Mouse (Mus musculus): Measurements from ENCODE around the gene Cep78. TPM values are rescaled to one million over a fixed set of nuclear protein-coding genes. Genes with fewer than 3 reads are reported as not detected.

Gene Cep78
- polyA plus RNA-seq, 1 experiment from 2014 or later, result 7.8 TPM

GRCm38 (mm10) chr19:15925719-15926045 lies 59.1 kb downstream of the Cep78 start:
- Histone ChIP-seq H3K27ac (replicated peaks) (peak overlapping the region; percentile 85), H3K9me3 (replicated peaks) (no peaks in the 10 kb centered on the region), H3K4me2 (peak overlapping the region; percentile 95), H3K27me3 (no peaks in the 10 kb centered on the region), H3K36me3 (replicated peaks) (peaks cover 3% of the 10 kb centered on the region), H3K9ac (no peak overlapping the region; the same call in 1 of the 2 replicates), H3K4me3 (replicated peaks) (peak overlapping the region; percentile 77; the same call in 1 of the 2 replicates), H3K4me1 (replicated peaks) (peaks cover 29% of the 10 kb centered on the region)
- 39% methylated on average over 4 of the region's 4 CpGs for WGBS (ENCODE audit: insufficient replicate concordance)
- ATAC-seq (ENCODE audit: insufficient read depth), result no peak; the same call in 1 of the 2 replicates

GRCm38 (mm10) chr19:15924866-15925718 lies 59.7 kb downstream of the Cep78 start:
- WGBS (ENCODE audit: insufficient replicate concordance), result 4% methylated on average over 43 of the region's 43 CpGs
- Histone ChIP-seq H3K4me2 (peak overlapping the region; percentile 95), H3K27me3 (no peaks in the 10 kb centered on the region), H3K4me1 (replicated peaks) (peaks cover 29% of the 10 kb centered on the region), H3K9ac (peak overlapping the region; percentile 75), H3K9me3 (replicated peaks) (no peaks in the 10 kb centered on the region), H3K4me3 (replicated peaks) (peak overlapping the region; percentile 77), H3K27ac (replicated peaks) (peak overlapping the region; percentile 89), H3K36me3 (replicated peaks) (peaks cover 7% of the 10 kb centered on the region)
- peak; percentile 95 for ATAC-seq (ENCODE audit: insufficient read depth)

- WGBS (ENCODE audit: insufficient replicate concordance), result under 1% methylated on average over 46 of the region's 46 CpGs
- Histone ChIP-seq H3K27ac (replicated peaks) (peak overlapping the region; percentile 89), H3K4me3 (replicated peaks) (peak overlapping the region; percentile 77), H3K27me3 (no peaks in the 10 kb centered on the region), H3K9me3 (replicated peaks) (no peaks in the 10 kb centered on the region), H3K4me1 (replicated peaks) (peaks cover 29% of the 10 kb centered on the region), H3K36me3 (replicated peaks) (peaks cover 15% of the 10 kb centered on the region), H3K4me2 (peak overlapping the region; percentile 95), H3K9ac (peak overlapping the region; percentile 75)
- peak; percentile 73 for ATAC-seq (ENCODE audit: insufficient read depth)
Measured at GRCm38 (mm10) chr19:15924181-15924865, 60.5 kb downstream of the Cep78 start.

- peak overlapping the region; percentile 77 for H3K4me3 ChIP-seq (replicated peaks)
Measured at GRCm38 (mm10) chr19:15923426-15923825, 61.4 kb downstream of the Cep78 start.

GRCm38 (mm10) chr19:15919336-15919735 lies 65.5 kb downstream of the Cep78 start:
- H3K4me3 ChIP-seq (replicated peaks), result no peak overlapping the region
- peaks cover 60% of the 10 kb centered on the region for H3K36me3 ChIP-seq (replicated peaks)
- 78% methylated on average over 7 of the region's 7 CpGs for WGBS (ENCODE audit: insufficient replicate concordance)
- no peaks in the 10 kb centered on the region for H3K27me3 ChIP-seq
- H3K4me2 ChIP-seq, result no peak overlapping the region
- no peak overlapping the region for H3K27ac ChIP-seq (replicated peaks)
- no peak overlapping the region for H3K9ac ChIP-seq
- ATAC-seq (ENCODE audit: insufficient read depth), result no peak
- no peaks in the 10 kb centered on the region for H3K9me3 ChIP-seq (replicated peaks)
- peaks cover 16% of the 10 kb centered on the region for H3K4me1 ChIP-seq (replicated peaks)

More at GRCm38 (mm10) chr19:15923426-15923825, 61.4 kb downstream of the Cep78 start:
- Histone ChIP-seq H3K27ac (replicated peaks) (peak overlapping the region; percentile 89), H3K36me3 (replicated peaks) (peaks cover 24% of the 10 kb centered on the region), H3K9me3 (replicated peaks) (no peaks in the 10 kb centered on the region), H3K4me1 (replicated peaks) (peaks cover 29% of the 10 kb centered on the region), H3K9ac (peak overlapping the region; percentile 75), H3K4me2 (peak overlapping the region; percentile 95), H3K27me3 (no peaks in the 10 kb centered on the region)
- no peak for ATAC-seq (ENCODE audit: insufficient read depth)
- WGBS (ENCODE audit: insufficient replicate concordance), result 3% methylated on average over 9 of the region's 9 CpGs

- Histone ChIP-seq H3K9ac (no peak overlapping the region), H3K36me3 (replicated peaks) (peaks cover 72% of the 10 kb centered on the region), H3K27ac (replicated peaks) (no peak overlapping the region), H3K4me1 (replicated peaks) (peaks cover 15% of the 10 kb centered on the region), H3K4me3 (replicated peaks) (no peak overlapping the region), H3K9me3 (replicated peaks) (no peaks in the 10 kb centered on the region), H3K27me3 (no peaks in the 10 kb centered on the region), H3K4me2 (no peak overlapping the region)
- WGBS (ENCODE audit: insufficient replicate concordance), result 81% methylated on average over 7 of the region's 7 CpGs
- no peak for ATAC-seq (ENCODE audit: insufficient read depth)
Measured at GRCm38 (mm10) chr19:15918111-15918510, 66.7 kb downstream of the Cep78 start.

DNA sequence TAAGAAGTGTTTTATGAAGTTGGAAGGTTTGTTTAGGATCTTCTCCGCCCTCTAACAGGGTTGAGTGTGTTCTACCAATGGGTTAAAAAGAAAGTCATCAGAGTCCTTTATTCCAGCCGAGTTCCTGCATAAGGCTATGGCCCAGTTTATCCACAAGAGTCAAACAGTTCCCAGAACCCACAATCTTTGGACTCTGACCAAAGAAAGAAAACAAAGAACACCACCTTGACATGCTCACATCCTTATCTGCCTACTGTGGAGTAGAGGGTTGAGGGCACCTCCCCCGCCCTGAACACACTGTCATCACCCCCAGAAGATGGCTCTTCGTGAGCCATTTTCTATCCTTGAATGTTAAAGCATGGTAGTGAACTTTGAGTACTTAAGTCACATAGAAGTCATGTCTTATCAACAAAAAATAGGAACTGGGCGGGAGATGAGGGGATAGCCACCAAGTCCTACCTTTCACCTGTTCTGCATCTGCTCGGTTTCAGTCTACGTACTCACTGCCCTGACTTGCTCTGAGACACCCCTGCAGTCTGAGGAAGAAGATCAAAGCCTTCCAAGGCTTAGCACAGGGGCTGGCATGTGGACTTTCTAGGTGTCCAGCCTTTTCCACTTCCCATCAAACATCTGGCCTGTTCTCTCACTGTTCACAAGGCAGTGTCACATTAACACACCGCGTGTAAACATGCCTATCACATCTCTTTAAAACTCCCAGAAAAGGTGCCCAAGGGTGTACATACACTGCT lies 71.4 kb downstream of the Cep78 start:
- Histone ChIP-seq H3K9me3 (replicated peaks) (no peaks in the 10 kb centered on the region), H3K4me3 (replicated peaks) (no peak overlapping the region), H3K27ac (replicated peaks) (no peak overlapping the region), H3K9ac (no peak overlapping the region), H3K4me2 (no peak overlapping the region), H3K4me1 (replicated peaks) (peaks cover 7% of the 10 kb centered on the region), H3K27me3 (no peaks in the 10 kb centered on the region), H3K36me3 (replicated peaks) (peaks cover 93% of the 10 kb centered on the region)
- no peak for ATAC-seq (ENCODE audit: insufficient read depth)
- WGBS (ENCODE audit: insufficient replicate concordance), result 77% methylated on average over 9 of the region's 9 CpGs

- no peaks in the 10 kb centered on the region for H3K9me3 ChIP-seq (replicated peaks)
- H3K4me3 ChIP-seq (replicated peaks), result no peak overlapping the region
- no peak overlapping the region for H3K27ac ChIP-seq (replicated peaks)
- ATAC-seq (ENCODE audit: insufficient read depth), result no peak
- WGBS (ENCODE audit: insufficient replicate concordance), result 81% methylated on average over 5 of the region's 5 CpGs
- H3K4me1 ChIP-seq (replicated peaks), result peaks cover 7% of the 10 kb centered on the region
- no peak overlapping the region for H3K4me2 ChIP-seq
- H3K27me3 ChIP-seq, result no peaks in the 10 kb centered on the region
- H3K36me3 ChIP-seq (replicated peaks), result peaks cover 93% of the 10 kb centered on the region
- H3K9ac ChIP-seq, result no peak overlapping the region
Measured at GRCm38 (mm10) chr19:15911441-15911840, 73.3 kb downstream of the Cep78 start.

- Histone ChIP-seq H3K4me3 (replicated peaks) (no peak overlapping the region), H3K4me1 (replicated peaks) (peaks cover 7% of the 10 kb centered on the region), H3K27ac (replicated peaks) (no peak overlapping the region), H3K27me3 (no peaks in the 10 kb centered on the region), H3K9me3 (replicated peaks) (no peaks in the 10 kb centered on the region), H3K36me3 (replicated peaks) (peaks cover 93% of the 10 kb centered on the region), H3K9ac (no peak overlapping the region), H3K4me2 (no peak overlapping the region)
- 59% methylated on average over 3 of the region's 3 CpGs for WGBS (ENCODE audit: insufficient replicate concordance)
- no peak for ATAC-seq (ENCODE audit: insufficient read depth)
Measured at GRCm38 (mm10) chr19:15910987-15911386, 73.8 kb downstream of the Cep78 start.

GRCm38 (mm10) chr19:15910488-15910887 lies 74.3 kb downstream of the Cep78 start:
- WGBS (ENCODE audit: insufficient replicate concordance), result 85% methylated on average over 1 of the region's 1 CpGs
- no peaks in the 10 kb centered on the region for H3K9me3 ChIP-seq (replicated peaks)
- peaks cover 96% of the 10 kb centered on the region for H3K36me3 ChIP-seq (replicated peaks)
- no peak overlapping the region for H3K4me3 ChIP-seq (replicated peaks)
- no peak for ATAC-seq (ENCODE audit: insufficient read depth)
- H3K27me3 ChIP-seq, result no peaks in the 10 kb centered on the region
- H3K27ac ChIP-seq (replicated peaks), result no peak overlapping the region
- no peak overlapping the region for H3K9ac ChIP-seq
- H3K4me1 ChIP-seq (replicated peaks), result peaks cover 7% of the 10 kb centered on the region
- H3K4me2 ChIP-seq, result no peak overlapping the region

DNA sequence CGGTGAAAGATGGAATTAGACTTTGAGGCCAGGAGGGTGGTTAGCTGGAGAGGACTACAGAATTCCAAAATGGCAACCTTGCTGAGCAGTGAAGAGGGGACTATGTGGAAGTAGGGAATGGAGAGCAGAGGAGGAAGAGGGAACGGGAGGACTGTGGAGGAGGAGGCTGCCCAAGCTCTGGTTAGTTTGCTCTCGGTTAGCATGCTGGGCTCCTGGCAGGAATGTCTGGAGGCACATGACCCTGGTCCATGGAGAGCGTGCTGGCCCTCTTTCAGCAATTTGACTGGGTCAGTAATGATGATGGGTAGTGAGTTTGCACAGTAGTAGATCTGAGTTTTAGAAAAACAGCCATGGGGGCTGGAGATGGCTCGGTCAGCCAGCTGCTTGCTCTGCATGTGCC lies 76.8 kb downstream of the Cep78 start:
- Histone ChIP-seq H3K27ac (replicated peaks) (no peak overlapping the region), H3K4me3 (replicated peaks) (no peak overlapping the region), H3K9ac (no peak overlapping the region), H3K9me3 (replicated peaks) (no peaks in the 10 kb centered on the region), H3K36me3 (replicated peaks) (peaks cover 90% of the 10 kb centered on the region), H3K4me2 (no peak overlapping the region), H3K27me3 (no peaks in the 10 kb centered on the region), H3K4me1 (replicated peaks) (peaks cover 6% of the 10 kb centered on the region)
- 74% methylated on average over 5 of the region's 5 CpGs for WGBS (ENCODE audit: insufficient replicate concordance)
- no peak for ATAC-seq (ENCODE audit: insufficient read depth)

Measured in liver, embryonic 15.5 days (tissue).